Mouse (Mus musculus) intestine, postnatal 0 days (tissue): Measurements from ENCODE around the gene Mtmr14. TPM values are rescaled to one million over a fixed set of nuclear protein-coding genes. Genes with fewer than 3 reads are reported as not detected.

ENCODE experiments used
- ATAC-seq: fragments of 200-750 bp; cut with Nextera tagmentation; 2 replicates; pipeline ENCODE4 v1.8.0; 2017; ENCODE audit warnings: mild to moderate bottlenecking, moderate TSS enrichment, moderate library complexity
- H3K27ac ChIP-seq: fragments of 300-500 bp; sonication (generic); 2 replicates; pipeline ENCODE4 v1.5.1; 2014; ENCODE audit warnings: mild to moderate bottlenecking, low read depth, low read length, moderate library complexity
- H3K27me3 ChIP-seq: fragments of 300-500 bp; sonication (generic); replicated peaks from 2 replicates; pipeline ENCODE4 v1.6.1; 2014; ENCODE audit warnings: low read length, mixed read lengths; ENCODE audit not compliant: control insufficient read depth, insufficient read depth
- H3K36me3 ChIP-seq: fragments of 300-500 bp; sonication (generic); 2 replicates; pipeline ENCODE4 v1.6.1; 2014; ENCODE audit warnings: mild to moderate bottlenecking, moderate library complexity; ENCODE audit not compliant: control insufficient read depth, insufficient read depth
- H3K4me1 ChIP-seq: fragments of 300-500 bp; sonication (generic); replicated peaks from 2 replicates; pipeline ENCODE4 v1.6.1; 2014; ENCODE audit warnings: antibody characterized with exemption, low read length, mixed read lengths; ENCODE audit not compliant: control insufficient read depth, insufficient read depth
- H3K4me2 ChIP-seq: fragments of 300-500 bp; sonication (generic); replicated peaks from 2 replicates; pipeline ENCODE4 v1.6.1; 2014; ENCODE audit warnings: low read depth, mild to moderate bottlenecking, moderate library complexity
- H3K4me3 ChIP-seq: fragments of 300-500 bp; sonication (generic); 2 replicates; pipeline ENCODE4 v1.5.1; 2014; ENCODE audit warnings: low read depth, low read length
- H3K9ac ChIP-seq: fragments of 300-500 bp; sonication (generic); 2 replicates; pipeline ENCODE4 v1.6.1; 2014; ENCODE audit warnings: mild to moderate bottlenecking, low read depth, low read length
- H3K9me3 ChIP-seq: fragments of 300-500 bp; sonication (generic); 2 replicates; pipeline ENCODE4 v1.6.1; 2016; ENCODE audit warnings: mixed run types; ENCODE audit not compliant: control insufficient read depth
- CTCF ChIP-seq: sonication (generic); IDR thresholded peaks from 2 replicates; pipeline ENCODE4 v1.5.1; 2016; ENCODE audit warnings: low read depth, mild to moderate bottlenecking, control low read depth, antibody characterized with exemption, moderate library complexity
- WGBS: fragments of 180-500 bp; shearing (Covaris S2); extraction: QIAGEN DNeasy Blood & Tissue Kit; methylation state at CpG from one replicate; pipeline ENCODE4 v1.1.7; 2014; 5-methylcytosine and 5-hydroxymethylcytosine counted together
- polyA plus RNA-seq: library from polyadenylated mRNA; unstranded; fragments of >200 nt; fragmentation: Nextera tagmentation; extraction: Ambion mirVana; gene quantifications from 2 replicates; pipeline ENCODE4 v1.2.1, GENCODE M21; 2015

The Mtmr14 gene
- polyA plus RNA-seq, 1 experiment from 2014 or later = 31.5 TPM

DNA sequence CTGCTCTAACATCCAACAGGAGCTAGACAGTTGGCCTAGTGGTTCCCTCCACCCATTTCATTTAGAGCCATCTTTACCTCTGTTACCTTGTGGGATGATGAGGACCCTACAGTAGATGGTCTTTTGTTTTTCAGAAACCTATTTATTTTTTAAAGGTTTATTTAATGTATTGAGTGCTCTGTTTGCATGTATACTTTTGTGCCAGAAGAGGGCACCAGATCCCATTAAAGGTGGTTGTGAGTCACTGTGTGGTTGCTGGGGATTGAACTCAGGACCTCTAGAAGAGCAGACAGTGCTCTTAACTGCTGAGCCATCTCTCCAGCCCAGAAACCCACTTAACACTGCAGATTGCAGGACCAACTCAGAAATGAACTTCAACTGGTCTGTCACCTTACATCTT is 14.3 kb downstream of the Mtmr14 start:
- TF ChIP-seq CTCF = peak; percentile 29; the same call in 1 of the 2 replicates
- ATAC-seq = no peak

GRCm38 (mm10) chr6:113254899-113255298 is 17.3 kb downstream of the Mtmr14 start:
- Histone ChIP-seq H3K36me3 (peaks cover 72% of the 10 kb centered on the region), H3K4me1 (no peaks in the 10 kb centered on the region), H3K27me3 (no peaks in the 10 kb centered on the region), H3K4me3 (no peak overlapping the region), H3K27ac (no peak overlapping the region), H3K9me3 (no peaks in the 10 kb centered on the region), H3K9ac (no peak overlapping the region), H3K4me2 (no peak overlapping the region)
- no peak for TF ChIP-seq CTCF
- ATAC-seq = no peak

More for the DNA sequence above, 14.3 kb downstream of the Mtmr14 start:
- Histone ChIP-seq H3K9me3 (no peaks in the 10 kb centered on the region), H3K27ac (no peak overlapping the region), H3K4me3 (no peak overlapping the region), H3K36me3 (peaks cover 55% of the 10 kb centered on the region), H3K4me2 (no peak overlapping the region), H3K9ac (no peak overlapping the region), H3K27me3 (no peaks in the 10 kb centered on the region), H3K4me1 (no peaks in the 10 kb centered on the region)

DNA sequence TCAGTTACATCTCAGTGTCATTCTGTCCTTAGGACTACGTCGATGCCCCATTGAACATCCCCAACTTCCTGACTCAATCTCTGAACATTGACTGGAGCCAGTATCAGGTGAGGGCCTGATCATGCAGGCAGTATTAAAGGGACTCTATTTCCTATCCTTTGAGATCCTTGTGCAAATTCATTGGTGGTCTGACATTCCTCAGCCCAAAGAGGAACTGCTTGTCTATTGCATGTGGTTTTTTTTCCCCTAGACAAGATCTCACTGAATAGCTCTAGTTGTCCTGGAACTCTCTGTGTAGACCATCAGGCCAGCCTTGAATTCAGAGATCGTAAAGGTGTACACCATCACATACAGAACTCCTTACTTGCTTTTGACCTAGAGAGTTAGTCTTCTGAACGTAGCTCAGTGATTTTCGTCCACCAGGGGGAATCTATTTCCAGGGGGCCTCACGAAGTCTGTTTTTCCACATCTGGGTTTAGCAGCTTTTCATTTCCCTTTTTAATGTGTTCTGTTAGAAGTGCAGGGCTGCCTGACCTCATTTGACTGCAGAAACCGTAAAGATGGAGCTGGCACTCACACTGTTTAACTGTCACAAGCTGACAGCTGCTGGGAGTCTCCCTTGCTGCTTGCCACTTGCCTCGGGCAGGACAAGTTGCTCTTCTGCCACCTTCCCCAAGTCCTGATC is 23.7 kb downstream of the Mtmr14 start:
- Histone ChIP-seq H3K27me3 (no peaks in the 10 kb centered on the region), H3K9ac (no peak overlapping the region), H3K4me1 (no peaks in the 10 kb centered on the region), H3K4me3 (no peak overlapping the region), H3K36me3 (peaks cover 81% of the 10 kb centered on the region), H3K4me2 (no peak overlapping the region), H3K27ac (no peak overlapping the region), H3K9me3 (no peaks in the 10 kb centered on the region)
- peak; percentile 9; the same call in 1 of the 2 replicates for TF ChIP-seq CTCF
- 79% methylated on average over 8 of the region's 8 CpGs for WGBS
- ATAC-seq = no peak

DNA sequence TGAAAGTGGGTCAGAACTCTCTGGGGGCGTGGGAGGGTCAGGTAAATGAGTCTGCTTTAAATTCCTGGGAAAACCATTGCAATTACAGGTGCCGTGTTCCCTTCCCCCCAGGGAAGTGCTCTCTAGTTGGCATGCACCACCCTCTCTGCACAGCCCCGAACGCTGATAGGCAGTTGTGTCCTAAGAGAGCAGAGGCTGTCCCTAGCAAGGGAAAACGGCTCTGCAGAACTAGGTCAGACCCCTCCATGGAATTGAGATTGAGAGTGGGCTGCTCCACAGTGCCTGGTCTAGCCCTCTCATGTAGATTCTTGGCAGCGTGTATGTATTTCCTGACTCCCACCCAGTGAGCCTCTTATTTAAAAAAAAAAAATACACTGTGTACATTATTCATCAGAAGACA is 25.9 kb downstream of the Mtmr14 start:
- Histone ChIP-seq H3K27me3 (no peaks in the 10 kb centered on the region), H3K9me3 (no peaks in the 10 kb centered on the region), H3K4me1 (no peaks in the 10 kb centered on the region), H3K4me3 (no peak overlapping the region), H3K9ac (no peak overlapping the region), H3K4me2 (no peak overlapping the region), H3K36me3 (peaks cover 84% of the 10 kb centered on the region), H3K27ac (no peak overlapping the region)
- 94% methylated on average over 6 of the region's 6 CpGs for WGBS
- ATAC-seq = no peak
- no peak for TF ChIP-seq CTCF

- WGBS = 91% methylated on average over 8 of the region's 8 CpGs
- Histone ChIP-seq H3K4me2 (no peak overlapping the region), H3K4me3 (no peak overlapping the region), H3K4me1 (no peaks in the 10 kb centered on the region), H3K27ac (no peak overlapping the region), H3K9ac (no peak overlapping the region), H3K36me3 (peaks cover 84% of the 10 kb centered on the region), H3K9me3 (no peaks in the 10 kb centered on the region), H3K27me3 (no peaks in the 10 kb centered on the region)
- ATAC-seq = no peak
- no peak for TF ChIP-seq CTCF
Observed at GRCm38 (mm10) chr6:113264429-113264828, 26.8 kb downstream of the Mtmr14 start.

GRCm38 (mm10) chr6:113266996-113267655 is 29.5 kb downstream of the Mtmr14 start:
- ATAC-seq = no peak
- 86% methylated on average over 7 of the region's 7 CpGs for WGBS
- TF ChIP-seq CTCF = no peak
- Histone ChIP-seq H3K27me3 (no peaks in the 10 kb centered on the region), H3K27ac (no peak overlapping the region), H3K4me1 (no peaks in the 10 kb centered on the region), H3K9ac (no peak overlapping the region), H3K4me3 (no peak overlapping the region), H3K9me3 (no peaks in the 10 kb centered on the region), H3K4me2 (no peak overlapping the region), H3K36me3 (peaks cover 85% of the 10 kb centered on the region)
